Mouse (Mus musculus) testis, adult 2 months (tissue): ENCODE results near the gene Cul4a.

Source experiments
- CTCF ChIP-seq: fragments of 200-500 bp; IDR thresholded peaks from 2 replicates; pipeline ENCODE4 v1.5.1; 2012; ENCODE audit warnings: low read depth, mild to moderate bottlenecking, inconsistent platforms, low read length, moderate library complexity; ENCODE audit not compliant: control insufficient read depth, insufficient read depth, insufficient replicate concordance
- POLR2A ChIP-seq: fragments of 200-500 bp; IDR thresholded peaks from 2 replicates; pipeline ENCODE4 v1.6.1; 2012; ENCODE audit warnings: low read depth, mild to moderate bottlenecking, inconsistent platforms, low read length, moderate library complexity; ENCODE audit not compliant: control insufficient read depth

- TF ChIP-seq CTCF = no peak
- TF ChIP-seq POLR2A = no peak
Measured at GRCm38 (mm10) chr8:13180911-13181690, 75.7 kb downstream of the Cul4a start.
